Mouse (Mus musculus) neural tube, embryonic 12.5 days (tissue): ENCODE measurements around the gene Emc10. TPM values are rescaled to one million over a fixed set of nuclear protein-coding genes. Genes with fewer than 3 reads are reported as not detected.

Experiments
- ATAC-seq: fragments of 200-750 bp; cut with Nextera tagmentation; 2 replicates; pipeline ENCODE4 v1.8.0; 2017; ENCODE audit warnings: low read depth, mild to moderate bottlenecking, moderate TSS enrichment, moderate library complexity; ENCODE audit not compliant: low FRiP score
- H3K27ac ChIP-seq: fragments of 300-500 bp; sonication (generic); 2 replicates; pipeline ENCODE4 v1.5.1; 2016
- H3K27me3 ChIP-seq: fragments of 300-500 bp; sonication (generic); replicated peaks from 2 replicates; pipeline ENCODE4 v1.6.1; 2016; ENCODE audit warnings: mild to moderate bottlenecking
- H3K36me3 ChIP-seq: fragments of 300-500 bp; sonication (generic); 2 replicates; pipeline ENCODE4 v1.6.1; 2016; ENCODE audit warnings: mild to moderate bottlenecking
- H3K4me1 ChIP-seq: fragments of 300-500 bp; sonication (generic); 2 replicates; pipeline ENCODE4 v1.6.1; 2016
- H3K4me2 ChIP-seq: fragments of 300-500 bp; sonication (generic); replicated peaks from 2 replicates; pipeline ENCODE4 v1.6.1; 2016; ENCODE audit warnings: mild to moderate bottlenecking
- H3K4me3 ChIP-seq: fragments of 300-500 bp; sonication (generic); 2 replicates; pipeline ENCODE4 v1.5.1; 2016
- H3K9ac ChIP-seq: fragments of 300-500 bp; sonication (generic); 2 replicates; pipeline ENCODE4 v1.6.1; 2016; ENCODE audit warnings: mild to moderate bottlenecking
- H3K9me3 ChIP-seq: fragments of 300-500 bp; sonication (generic); 2 replicates; pipeline ENCODE4 v1.6.1; 2016; ENCODE audit warnings: mild to moderate bottlenecking
- WGBS: fragments of 180-500 bp; shearing (Covaris S2); methylation state at CpG from one replicate; pipeline ENCODE4 v1.1.7; 2016; 5-methylcytosine and 5-hydroxymethylcytosine counted together
- polyA plus RNA-seq: library from polyadenylated mRNA; unstranded; fragments of >200 nt; fragmentation: Nextera tagmentation; extraction: Ambion mirVana; gene quantifications from 2 replicates; pipeline ENCODE4 v1.2.1, GENCODE M21; 2016

The Emc10 gene
- polyA plus RNA-seq, 1 experiment from 2014 or later, result 136 TPM

DNA sequence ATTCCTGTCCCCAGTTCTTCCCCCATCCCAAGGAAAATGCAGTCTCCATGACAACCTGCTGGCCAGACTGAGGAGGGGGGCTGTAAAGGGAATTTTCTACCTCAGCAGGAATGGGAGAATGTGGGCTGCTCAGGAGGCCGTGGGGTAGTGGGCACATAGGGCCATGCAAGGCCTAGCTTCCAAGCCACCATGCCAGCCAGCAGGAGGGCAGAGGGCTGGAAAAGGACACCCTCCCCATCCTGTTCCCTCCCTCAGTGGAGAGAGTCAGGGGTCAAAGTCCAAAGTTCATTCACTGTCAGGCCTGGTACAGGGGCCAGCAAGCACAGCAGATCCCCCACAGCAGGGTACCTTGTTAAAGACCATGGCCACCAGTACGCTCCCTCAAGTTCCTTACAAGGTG lies 31.2 kb downstream of the Emc10 start, which contains the start of gene Aspdh:
Aspdh (plus strand) TSS at position 281 of the 400 bp plus-strand sequence.
- H3K36me3 ChIP-seq, result peaks cover 32% of the 10 kb centered on the region
- H3K27me3 ChIP-seq, result peaks cover 36% of the 10 kb centered on the region
- H3K4me3 ChIP-seq, result no peak within 1 kb of the TSS; the same call in 1 of the 2 replicates
- no peak for ATAC-seq
- H3K4me1 ChIP-seq, result peaks cover 41% of the 10 kb centered on the region
- WGBS, result 37% methylated on average over 2 of the region's 2 CpGs
- no peaks in the 10 kb centered on the region for H3K9me3 ChIP-seq
- peak within 1 kb of the TSS; percentile 20; the same call in 1 of the 2 replicates for H3K4me2 ChIP-seq
- H3K27ac ChIP-seq, result peak within 1 kb of the TSS; percentile 46; the same call in 1 of the 2 replicates
- H3K9ac ChIP-seq, result peak within 1 kb of the TSS; percentile 38; the same call in 1 of the 2 replicates

DNA sequence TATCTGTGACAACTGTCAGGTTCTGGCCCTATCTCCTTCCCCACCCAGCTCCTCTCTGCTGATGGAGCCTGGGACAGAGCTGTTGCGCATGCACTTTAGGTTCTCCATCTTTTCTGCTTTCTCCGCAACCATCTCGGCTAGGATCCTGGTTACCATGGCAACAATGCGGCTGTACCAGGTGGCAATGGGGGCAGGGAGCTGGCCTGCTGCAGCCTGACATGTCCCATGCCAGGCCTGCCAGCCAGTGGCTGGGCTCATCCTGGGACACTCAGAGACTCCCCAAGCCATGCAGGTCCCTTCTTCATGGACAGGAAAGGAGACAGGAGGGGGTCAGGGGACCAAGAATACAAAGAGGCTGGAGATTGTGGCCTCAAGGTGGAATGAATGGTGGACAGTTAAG lies 31.8 kb downstream of the Emc10 start:
- WGBS, result 16% methylated on average over 4 of the region's 4 CpGs
- H3K9me3 ChIP-seq, result no peaks in the 10 kb centered on the region
- peaks cover 41% of the 10 kb centered on the region for H3K27me3 ChIP-seq
- H3K36me3 ChIP-seq, result peaks cover 36% of the 10 kb centered on the region
- ATAC-seq, result no peak
- H3K4me2 ChIP-seq, result peak overlapping the region; percentile 20; the same call in 1 of the 2 replicates
- H3K4me1 ChIP-seq, result peaks cover 41% of the 10 kb centered on the region
- H3K9ac ChIP-seq, result peak overlapping the region; percentile 38; the same call in 1 of the 2 replicates
- H3K27ac ChIP-seq, result peak overlapping the region; percentile 46; the same call in 1 of the 2 replicates
- no peak overlapping the region; the same call in 1 of the 2 replicates for H3K4me3 ChIP-seq

DNA sequence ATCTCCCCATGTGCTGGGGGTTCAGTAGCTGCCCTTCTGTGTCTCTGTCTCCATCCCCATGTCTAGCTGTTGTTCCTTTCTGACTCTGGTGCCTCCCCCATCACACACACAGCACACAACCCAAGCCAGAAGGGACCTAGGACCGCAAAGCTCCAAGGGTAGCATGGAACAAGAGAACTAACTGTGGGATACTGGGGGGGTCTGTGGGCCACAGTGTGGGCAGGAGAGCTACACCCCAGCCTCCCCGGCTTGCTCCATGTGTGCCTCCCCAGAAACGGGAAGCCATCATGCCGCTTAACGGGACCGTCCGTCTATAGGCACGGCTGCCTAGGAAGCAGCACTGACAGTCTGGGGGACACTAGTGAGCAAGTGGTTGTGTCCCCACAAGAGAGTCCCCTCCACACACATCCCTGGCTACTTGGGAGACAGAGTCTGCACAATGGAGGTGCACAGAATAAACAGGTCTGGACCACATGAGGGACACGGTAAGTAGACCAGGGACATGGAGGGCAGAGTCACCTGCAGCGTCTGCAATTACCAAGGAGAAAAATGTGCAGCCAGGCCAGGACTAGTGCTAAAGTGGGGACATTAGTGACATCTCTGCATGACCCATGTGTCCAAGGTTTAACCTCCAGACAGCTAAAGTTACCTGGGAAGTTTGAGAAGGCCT lies 32.6 kb downstream of the Emc10 start:
- Histone ChIP-seq H3K27me3 (peaks cover 47% of the 10 kb centered on the region), H3K36me3 (peaks cover 43% of the 10 kb centered on the region), H3K4me1 (peaks cover 36% of the 10 kb centered on the region), H3K4me3 (no peak overlapping the region), H3K27ac (no peak overlapping the region), H3K9me3 (no peaks in the 10 kb centered on the region), H3K4me2 (no peak overlapping the region), H3K9ac (no peak overlapping the region)
- ATAC-seq, result no peak
- 88% methylated on average over 10 of the region's 10 CpGs for WGBS

DNA sequence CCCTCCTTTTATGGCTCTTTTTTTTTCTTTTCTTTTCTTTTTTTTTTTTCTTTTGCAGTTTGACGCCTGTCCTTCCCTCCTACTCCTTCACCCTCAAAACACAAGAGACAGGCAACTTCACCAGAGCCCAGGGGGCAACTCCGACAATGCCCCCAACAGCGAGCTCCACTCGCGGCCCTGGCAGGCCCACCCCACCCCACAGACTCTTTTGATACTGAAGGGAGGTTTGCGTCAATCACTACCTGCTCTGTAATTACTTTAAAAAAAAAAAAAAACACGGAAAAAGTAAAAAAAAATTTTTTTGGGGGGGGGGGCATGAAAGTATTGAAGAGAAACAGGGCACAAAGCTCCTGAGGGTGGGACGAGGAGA lies 33.3 kb downstream of the Emc10 start:
- peaks cover 47% of the 10 kb centered on the region for H3K27me3 ChIP-seq
- no peak overlapping the region for H3K27ac ChIP-seq
- WGBS, result 32% methylated on average over 8 of the region's 8 CpGs
- H3K4me2 ChIP-seq, result no peak overlapping the region
- no peak for ATAC-seq
- H3K4me3 ChIP-seq, result no peak overlapping the region
- peaks cover 2% of the 10 kb centered on the region; the same call in 1 of the 2 replicates for H3K9me3 ChIP-seq
- H3K36me3 ChIP-seq, result peaks cover 50% of the 10 kb centered on the region
- 0 out of 2 replicates have a peak overlapping the region, but pooled peaks have one; percentile 26 for H3K9ac ChIP-seq
- H3K4me1 ChIP-seq, result peaks cover 32% of the 10 kb centered on the region

DNA sequence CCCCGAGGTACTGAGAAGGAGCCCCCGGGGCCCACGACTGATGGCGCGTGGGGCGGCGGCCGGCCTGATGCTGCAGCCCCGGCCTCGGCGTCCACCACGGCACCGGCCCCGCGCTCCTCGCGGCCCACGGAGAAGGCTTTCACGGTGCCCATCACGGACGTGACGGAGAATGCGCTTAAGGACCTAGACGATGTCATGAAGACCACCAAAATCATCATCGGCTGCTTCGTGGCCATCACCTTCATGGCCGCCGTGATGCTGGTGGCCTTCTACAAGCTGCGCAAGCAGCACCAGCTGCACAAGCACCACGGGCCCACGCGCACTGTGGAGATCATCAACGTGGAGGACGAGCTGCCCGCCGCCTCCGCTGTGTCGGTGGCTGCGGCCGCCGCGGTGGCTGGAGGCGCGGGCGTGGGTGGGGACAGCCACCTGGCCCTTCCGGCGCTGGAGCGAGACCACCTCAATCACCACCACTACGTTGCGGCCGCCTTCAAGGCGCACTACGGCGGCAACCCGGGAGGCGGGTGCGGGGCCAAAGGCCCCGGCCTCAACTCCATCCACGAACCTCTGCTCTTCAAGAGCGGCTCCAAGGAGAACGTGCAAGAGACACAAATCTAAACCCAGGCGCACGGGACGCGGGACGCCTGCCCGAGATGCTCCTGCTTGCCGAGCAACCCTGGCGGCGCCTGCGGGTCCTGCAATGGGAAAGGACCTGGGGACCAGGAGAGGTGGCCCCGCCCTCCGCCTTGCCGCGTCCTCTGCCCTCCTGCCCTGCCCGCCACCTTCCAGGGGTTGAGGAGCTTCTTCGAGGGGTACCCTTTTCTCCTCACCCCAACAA lies 33.9 kb downstream of the Emc10 start:
- H3K27ac ChIP-seq, result no peak overlapping the region

DNA sequence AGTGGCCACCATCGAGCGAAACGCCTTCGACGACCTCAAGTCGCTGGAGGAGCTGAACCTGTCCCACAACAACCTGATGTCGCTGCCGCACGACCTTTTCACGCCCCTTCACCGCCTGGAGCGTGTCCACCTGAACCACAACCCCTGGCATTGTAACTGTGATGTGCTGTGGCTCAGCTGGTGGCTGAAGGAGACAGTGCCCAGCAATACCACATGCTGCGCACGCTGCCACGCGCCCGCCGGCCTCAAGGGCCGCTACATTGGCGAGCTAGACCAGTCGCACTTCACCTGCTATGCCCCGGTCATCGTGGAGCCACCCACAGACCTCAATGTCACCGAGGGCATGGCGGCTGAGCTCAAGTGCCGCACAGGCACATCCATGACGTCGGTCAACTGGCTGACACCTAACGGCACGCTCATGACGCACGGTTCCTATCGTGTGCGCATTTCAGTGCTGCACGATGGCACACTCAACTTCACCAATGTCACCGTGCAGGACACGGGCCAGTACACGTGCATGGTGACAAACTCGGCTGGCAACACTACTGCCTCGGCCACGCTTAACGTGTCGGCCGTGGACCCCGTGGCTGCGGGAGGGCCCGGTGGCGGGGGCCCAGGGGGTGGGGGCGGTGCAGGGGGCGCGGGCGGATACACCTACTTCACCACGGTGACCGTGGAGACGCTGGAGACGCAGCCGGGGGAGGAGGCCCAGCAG lies 34.7 kb downstream of the Emc10 start:
- H3K36me3 ChIP-seq, result peaks cover 64% of the 10 kb centered on the region
- peaks cover 3% of the 10 kb centered on the region; the same call in 1 of the 2 replicates for H3K9me3 ChIP-seq
- 59% methylated on average over 57 of the region's 57 CpGs for WGBS
- H3K4me1 ChIP-seq, result peaks cover 32% of the 10 kb centered on the region
- H3K4me3 ChIP-seq, result no peak overlapping the region
- peak overlapping the region; percentile 42 for H3K4me2 ChIP-seq
- peaks cover 47% of the 10 kb centered on the region for H3K27me3 ChIP-seq
- no peak overlapping the region for H3K27ac ChIP-seq
- H3K9ac ChIP-seq, result no peak overlapping the region
- ATAC-seq, result no peak

More for the DNA sequence above, 33.9 kb downstream of the Emc10 start:
- WGBS, result 15% methylated on average over 77 of the region's 77 CpGs
- H3K4me2 ChIP-seq, result peak overlapping the region; percentile 42
- no peak overlapping the region for H3K4me3 ChIP-seq
- H3K9me3 ChIP-seq, result peaks cover 3% of the 10 kb centered on the region; the same call in 1 of the 2 replicates
- peaks cover 32% of the 10 kb centered on the region for H3K4me1 ChIP-seq
- peaks cover 47% of the 10 kb centered on the region for H3K27me3 ChIP-seq
- 0 out of 2 replicates have a peak overlapping the region, but pooled peaks have one; percentile 26 for H3K9ac ChIP-seq
- H3K36me3 ChIP-seq, result peaks cover 56% of the 10 kb centered on the region
- ATAC-seq, result no peak

DNA sequence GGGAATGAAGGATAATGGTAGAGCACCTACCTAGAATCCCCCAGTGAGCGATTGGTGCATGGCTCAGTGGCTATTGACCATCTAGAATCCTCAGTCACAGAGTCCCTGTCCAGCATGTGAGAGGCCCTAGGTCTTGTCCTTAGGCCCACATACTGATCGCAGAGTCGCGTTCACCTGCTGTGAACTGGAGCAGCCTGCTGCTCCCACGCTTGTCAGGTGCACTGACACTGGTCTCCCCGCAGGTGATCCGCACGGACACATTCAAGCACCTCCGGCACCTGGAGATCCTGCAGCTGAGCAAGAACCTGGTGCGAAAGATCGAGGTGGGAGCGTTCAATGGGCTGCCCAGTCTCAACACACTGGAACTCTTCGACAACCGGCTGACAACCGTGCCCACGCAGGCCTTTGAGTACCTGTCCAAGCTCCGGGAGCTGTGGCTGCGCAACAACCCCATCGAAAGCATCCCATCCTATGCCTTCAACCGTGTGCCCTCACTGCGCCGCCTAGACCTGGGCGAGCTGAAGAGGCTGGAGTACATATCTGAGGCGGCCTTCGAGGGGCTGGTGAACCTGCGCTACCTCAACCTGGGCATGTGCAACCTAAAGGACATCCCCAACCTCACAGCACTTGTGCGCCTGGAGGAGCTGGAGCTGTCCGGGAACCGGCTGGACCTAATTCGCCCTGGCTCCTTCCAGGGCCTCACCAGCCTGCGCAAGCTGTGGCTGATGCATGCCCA lies 35.4 kb downstream of the Emc10 start:
- H3K4me1 ChIP-seq, result peaks cover 32% of the 10 kb centered on the region
- H3K9ac ChIP-seq, result no peak overlapping the region
- H3K4me2 ChIP-seq, result no peak overlapping the region
- ATAC-seq, result no peak
- H3K27me3 ChIP-seq, result peaks cover 47% of the 10 kb centered on the region
- no peak overlapping the region for H3K4me3 ChIP-seq
- no peak overlapping the region for H3K27ac ChIP-seq
- WGBS, result 78% methylated on average over 31 of the region's 31 CpGs
- peaks cover 3% of the 10 kb centered on the region; the same call in 1 of the 2 replicates for H3K9me3 ChIP-seq
- peaks cover 69% of the 10 kb centered on the region for H3K36me3 ChIP-seq

DNA sequence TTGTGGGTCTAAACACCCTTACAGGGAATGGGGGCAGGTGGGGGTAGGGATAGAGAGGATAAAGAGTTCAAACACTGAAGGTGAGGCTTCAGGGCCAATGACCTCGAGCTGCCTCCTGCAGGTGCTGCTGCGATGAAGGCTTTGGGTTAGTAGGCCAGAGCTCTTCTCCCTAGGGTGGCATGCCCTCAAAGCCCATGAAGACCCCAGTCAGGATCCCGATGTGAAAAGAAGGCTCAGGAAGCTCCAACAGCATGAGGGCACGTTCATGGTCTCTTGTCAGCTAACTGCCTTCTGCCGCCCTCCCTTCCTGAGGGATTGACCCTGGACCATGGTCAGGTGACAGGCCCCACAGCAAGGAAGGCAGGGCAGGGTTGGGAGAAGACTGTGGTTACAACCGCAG lies 36.3 kb downstream of the Emc10 start:
- Histone ChIP-seq H3K4me1 (peaks cover 27% of the 10 kb centered on the region), H3K9ac (no peak overlapping the region), H3K4me3 (no peak overlapping the region), H3K27ac (no peak overlapping the region), H3K4me2 (no peak overlapping the region), H3K9me3 (peaks cover 3% of the 10 kb centered on the region; the same call in 1 of the 2 replicates), H3K36me3 (peaks cover 73% of the 10 kb centered on the region), H3K27me3 (peaks cover 47% of the 10 kb centered on the region)
- 75% methylated on average over 6 of the region's 6 CpGs for WGBS
- no peak for ATAC-seq

DNA sequence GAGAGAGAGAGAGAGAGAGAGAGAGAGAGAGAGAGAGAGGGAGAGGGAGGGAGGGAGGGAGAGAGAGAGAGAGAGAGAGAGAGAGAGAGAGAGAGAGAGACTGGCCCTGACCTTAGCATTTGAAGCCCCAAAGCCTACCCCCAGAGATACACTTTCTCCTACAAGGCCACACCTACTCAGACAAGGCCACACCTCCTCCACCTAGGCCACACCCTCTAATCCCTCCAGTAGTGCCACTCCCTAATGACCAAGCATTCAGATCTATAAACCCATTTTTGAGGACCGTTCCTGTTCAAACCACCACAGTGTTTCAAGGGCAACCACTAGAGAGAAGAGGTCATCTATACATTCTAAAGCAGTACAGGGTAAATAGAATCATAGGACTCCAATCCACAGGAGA lies 40.0 kb downstream of the Emc10 start:
- Histone ChIP-seq H3K36me3 (peaks cover 60% of the 10 kb centered on the region), H3K9me3 (peaks cover 3% of the 10 kb centered on the region; the same call in 1 of the 2 replicates), H3K9ac (no peak overlapping the region), H3K27me3 (peaks cover 23% of the 10 kb centered on the region), H3K27ac (no peak overlapping the region), H3K4me3 (no peak overlapping the region), H3K4me1 (peaks cover 15% of the 10 kb centered on the region), H3K4me2 (no peak overlapping the region)
- WGBS, result 80% methylated on average over 1 of the region's 1 CpGs
- ATAC-seq, result no peak

DNA sequence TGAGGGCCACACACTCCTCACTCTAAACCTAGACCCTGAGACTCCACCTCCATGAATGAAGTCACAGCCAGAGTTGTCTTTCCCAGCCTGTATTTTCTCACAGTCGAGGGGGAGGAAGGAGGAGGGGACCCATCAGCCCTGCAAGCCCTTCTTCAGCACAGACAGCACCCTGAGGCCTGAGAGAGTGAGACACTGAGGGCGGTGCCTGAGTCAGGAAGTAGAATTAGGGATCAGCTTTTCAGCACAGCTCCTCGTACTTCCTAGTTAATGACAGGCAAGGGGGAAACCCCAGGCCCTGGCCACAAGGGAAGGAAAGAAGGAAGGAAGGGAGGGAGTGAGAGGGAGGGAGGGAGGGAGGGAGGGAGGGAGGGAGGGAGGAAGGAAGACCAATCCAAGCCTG lies 43.1 kb downstream of the Emc10 start:
- Histone ChIP-seq H3K4me3 (no peak overlapping the region), H3K27ac (no peak overlapping the region), H3K9ac (no peak overlapping the region), H3K36me3 (peaks cover 48% of the 10 kb centered on the region), H3K4me1 (peaks cover 24% of the 10 kb centered on the region), H3K27me3 (no peaks in the 10 kb centered on the region), H3K4me2 (no peak overlapping the region), H3K9me3 (peaks cover 3% of the 10 kb centered on the region; the same call in 1 of the 2 replicates)
- 10% methylated on average over 2 of the region's 3 CpGs for WGBS
- no peak for ATAC-seq
